Mouse (Mus musculus) spleen, adult 2 months (tissue): Measurements from ENCODE around the gene Smarca1.

Experiments
- CTCF ChIP-seq: fragments of 200-500 bp; IDR thresholded peaks from 2 replicates; pipeline ENCODE4 v1.5.1; 2011; ENCODE audit warnings: mild to moderate bottlenecking, inconsistent platforms; ENCODE audit not compliant: insufficient read depth, insufficient read length, insufficient replicate concordance; ENCODE audit errors: extremely low read depth
- POLR2A ChIP-seq: fragments of 200-500 bp; IDR thresholded peaks from 2 replicates; pipeline ENCODE4 v1.6.1; 2011; ENCODE audit warnings: low read depth, low read length, inconsistent platforms

- no peak for TF ChIP-seq CTCF
- no peak for TF ChIP-seq POLR2A
These were observed 12.7 kb downstream of the Smarca1 start for GRCm38 (mm10) chrX:47880052-47880451.
